Mouse (Mus musculus): ENCODE data around the gene Rab1b.
"Not testable (repeated sequence)": the region's sequence is repeated elsewhere in the genome, so short reads cannot be mapped to it uniquely, and the experiment has no call there.

Rab1b gene

GRCm38 (mm10) chr19:5097521-5098362 lies 9.1 kb downstream of the Rab1b start:
- peak; percentile 39 for DNase-seq (ENCODE audit: extremely low spot score, low spot score)

- no peak for DNase-seq (ENCODE audit: extremely low spot score, low spot score)
Observed at GRCm38 (mm10) chr19:5095887-5096474, 10.9 kb downstream of the Rab1b start.

- DNase-seq (ENCODE audit: extremely low spot score, low spot score), result no peak
Observed at GRCm38 (mm10) chr19:5094746-5095417, 12.0 kb downstream of the Rab1b start.

GRCm38 (mm10) chr19:5094243-5094632 lies 12.6 kb downstream of the Rab1b start:
- DNase-seq (ENCODE audit: extremely low spot score, low spot score), result peak; percentile 99

GRCm38 (mm10) chr19:5093481-5094242 lies 13.2 kb downstream of the Rab1b start:
- DNase-seq (ENCODE audit: extremely low spot score, low spot score), result no peak

GRCm38 (mm10) chr19:5092083-5092482 lies 14.8 kb downstream of the Rab1b start:
- no peak for DNase-seq (ENCODE audit: extremely low spot score, low spot score)

GRCm38 (mm10) chr19:5089324-5089723 lies 17.5 kb downstream of the Rab1b start:
- no peak for DNase-seq (ENCODE audit: extremely low spot score, low spot score)

- peak; percentile 95 for DNase-seq (ENCODE audit: extremely low spot score, low spot score)
Observed at GRCm38 (mm10) chr19:5087884-5088728, 18.8 kb downstream of the Rab1b start, which contains the start of gene Yif1a. TSS of gene Yif1a (plus strand) at chr19:5088538.

- not testable (repeated sequence) for DNase-seq (ENCODE audit: extremely low spot score, low spot score)
Observed at GRCm38 (mm10) chr19:5086533-5086932, 20.3 kb downstream of the Rab1b start.

- peak; percentile 32 for DNase-seq (ENCODE audit: extremely low spot score, low spot score)
Observed at GRCm38 (mm10) chr19:5085145-5085863, 21.6 kb downstream of the Rab1b start, which contains the start of gene Tmem151a. TSS of gene Tmem151a (minus strand) at chr19:5085531.

- DNase-seq (ENCODE audit: extremely low spot score, low spot score), result no peak
Observed at GRCm38 (mm10) chr19:5084834-5085144, 22.1 kb downstream of the Rab1b start.

- DNase-seq (ENCODE audit: extremely low spot score, low spot score), result no peak
Observed at GRCm38 (mm10) chr19:5083961-5084833, 22.7 kb downstream of the Rab1b start.

- no peak for DNase-seq (ENCODE audit: extremely low spot score, low spot score)
Observed at GRCm38 (mm10) chr19:5082596-5082995, 24.3 kb downstream of the Rab1b start.

GRCm38 (mm10) chr19:5082005-5082404 lies 24.9 kb downstream of the Rab1b start:
- no peak for DNase-seq (ENCODE audit: extremely low spot score, low spot score)

- DNase-seq (ENCODE audit: extremely low spot score, low spot score), result no peak
Observed at GRCm38 (mm10) chr19:5079279-5079678, 27.6 kb downstream of the Rab1b start.

- DNase-seq (ENCODE audit: extremely low spot score, low spot score), result no peak
Observed at GRCm38 (mm10) chr19:5073518-5073917, 33.4 kb downstream of the Rab1b start.

GRCm38 (mm10) chr19:5073028-5073427 lies 33.8 kb downstream of the Rab1b start:
- peak; percentile 80 for DNase-seq (ENCODE audit: extremely low spot score, low spot score)

GRCm38 (mm10) chr19:5072389-5073019 lies 34.4 kb downstream of the Rab1b start:
- DNase-seq (ENCODE audit: extremely low spot score, low spot score), result peak; percentile 50
